Mouse (Mus musculus) CH12.LX (cell line): ENCODE measurements around the gene Psmd12.

Experiments
- CHD2 ChIP-seq: IDR thresholded peaks from 2 replicates; pipeline ENCODE4 v1.6.1; 2011; ENCODE audit warnings: low read length, improper control_type of control experiment
- CTCF ChIP-seq, 2 experiments: IDR thresholded peaks in 1 of 2; conservative IDR thresholded peaks in 1 of 2; 2 replicates each; pipeline ENCODE4 v1.5.1; 2011 to 2012; ENCODE audit warnings: low read depth in 2 of 2, low read length in 2 of 2, improper control_type of control experiment in 1 of 2, inconsistent platforms in 1 of 2, mild to moderate bottlenecking in 1 of 2, moderate library complexity in 1 of 2
- E2F4 ChIP-seq: IDR thresholded peaks from 2 replicates; pipeline ENCODE4 v1.6.1; 2011; ENCODE audit warnings: low read depth, low read length, improper control_type of control experiment; ENCODE audit not compliant: insufficient replicate concordance
- KAT2A ChIP-seq: IDR thresholded peaks from 2 replicates; pipeline ENCODE4 v1.6.1; 2012; ENCODE audit warnings: low read length, improper control_type of control experiment, inconsistent platforms; ENCODE audit not compliant: insufficient replicate concordance
- MAFK ChIP-seq: IDR thresholded peaks from 2 replicates; pipeline ENCODE4 v1.6.1; 2011; ENCODE audit warnings: low read length, improper control_type of control experiment; ENCODE audit not compliant: insufficient replicate concordance
- MEF2A ChIP-seq: IDR thresholded peaks from 2 replicates; pipeline ENCODE4 v1.6.1; 2014; ENCODE audit warnings: low read depth, mild to moderate bottlenecking, inconsistent platforms, low read length, improper control_type of control experiment, borderline replicate concordance
- POLR2A ChIP-seq: IDR thresholded peaks from 2 replicates; pipeline ENCODE4 v1.6.1; 2011; ENCODE audit warnings: low read depth, mild to moderate bottlenecking, improper control_type of control experiment, low read length
- POLR2AphosphoS2 ChIP-seq: IDR thresholded peaks from 2 replicates; pipeline ENCODE4 v1.6.1; 2011; ENCODE audit warnings: low read depth, low read length, improper control_type of control experiment
- TBP ChIP-seq: conservative IDR thresholded peaks from 2 replicates; pipeline ENCODE4 v1.6.1; 2011; ENCODE audit warnings: low read depth, low read length, improper control_type of control experiment
- USF1 ChIP-seq: IDR thresholded peaks from 2 replicates; pipeline ENCODE4 v1.6.1; 2014; ENCODE audit warnings: low read depth, mild to moderate bottlenecking, inconsistent platforms, low read length, improper control_type of control experiment
- USF2 ChIP-seq: conservative IDR thresholded peaks from 2 replicates; pipeline ENCODE4 v1.6.1; 2011; ENCODE audit warnings: low read depth, low read length, improper control_type of control experiment
- ZNF384 ChIP-seq: IDR thresholded peaks from 2 replicates; pipeline ENCODE4 v1.6.1; 2012; ENCODE audit warnings: low read depth, low read length, improper control_type of control experiment, inconsistent platforms

DNA sequence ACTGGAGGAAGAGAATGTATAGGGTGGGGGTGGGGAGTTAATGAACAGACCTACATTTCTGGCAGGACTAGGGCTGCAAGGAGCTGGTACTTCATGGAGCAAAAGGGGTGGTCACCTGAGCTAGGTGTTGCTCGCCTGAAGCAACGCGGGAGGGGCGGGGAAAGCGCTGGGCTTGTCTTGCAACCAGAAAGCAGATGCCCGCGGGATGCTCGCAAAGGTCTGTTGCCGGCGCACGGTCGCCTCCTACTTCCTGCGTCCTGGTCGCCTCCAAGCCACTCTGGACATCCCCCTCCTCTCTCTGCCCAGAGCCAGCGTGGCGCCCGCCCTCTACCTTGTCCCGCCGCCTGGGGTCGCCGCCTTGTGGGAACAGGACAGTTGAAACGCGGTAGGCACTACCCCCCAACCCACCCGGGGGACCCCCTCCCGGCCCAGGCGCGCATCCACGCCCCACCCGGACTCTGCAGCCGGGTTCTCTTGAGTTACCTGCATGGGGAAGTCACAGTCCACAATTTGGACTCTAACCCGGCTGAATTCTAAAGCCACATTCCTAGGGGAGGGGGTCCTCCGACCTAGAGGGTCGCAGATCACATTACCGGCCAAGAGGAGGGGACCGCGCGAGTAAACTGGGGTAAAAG, 67.5 kb downstream of the Psmd12 start:
- TF ChIP-seq ZNF384 (no peak), CTCF (conservative IDR thresholded peaks at IDR 0.05 in 1 of 2, IDR thresholded peaks at IDR 0.05 in 1 of 2; ENCODE audit: low read depth in 2 of 2, low read length in 2 of 2) (peak in 1 of 2 experiments; percentile 37; a peak in 2 of 4 replicates), MAFK (no peak), TBP (no peak), CHD2 (peak; percentile 9; the same call in 1 of the 2 replicates), E2F4 (no peak), POLR2A (0 out of 2 replicates have a peak, but pooled peaks have one; percentile 30), POLR2AphosphoS2 (no peak), USF2 (no peak), MEF2A (peak; percentile 9; the same call in 1 of the 2 replicates), KAT2A (no peak), USF1 (no peak)
